Mouse (Mus musculus): ENCODE measurements around the gene Szt2. TPM values are rescaled to one million over a fixed set of nuclear protein-coding genes. Genes with fewer than 3 reads are reported as not detected.
A peak's percentile ranks its signal among the peaks of the same experiment; 100 is the strongest.

The Szt2 gene
- total RNA-seq (2021), result 10 to 100 TPM; 31.3 to 41.2 TPM

DNA sequence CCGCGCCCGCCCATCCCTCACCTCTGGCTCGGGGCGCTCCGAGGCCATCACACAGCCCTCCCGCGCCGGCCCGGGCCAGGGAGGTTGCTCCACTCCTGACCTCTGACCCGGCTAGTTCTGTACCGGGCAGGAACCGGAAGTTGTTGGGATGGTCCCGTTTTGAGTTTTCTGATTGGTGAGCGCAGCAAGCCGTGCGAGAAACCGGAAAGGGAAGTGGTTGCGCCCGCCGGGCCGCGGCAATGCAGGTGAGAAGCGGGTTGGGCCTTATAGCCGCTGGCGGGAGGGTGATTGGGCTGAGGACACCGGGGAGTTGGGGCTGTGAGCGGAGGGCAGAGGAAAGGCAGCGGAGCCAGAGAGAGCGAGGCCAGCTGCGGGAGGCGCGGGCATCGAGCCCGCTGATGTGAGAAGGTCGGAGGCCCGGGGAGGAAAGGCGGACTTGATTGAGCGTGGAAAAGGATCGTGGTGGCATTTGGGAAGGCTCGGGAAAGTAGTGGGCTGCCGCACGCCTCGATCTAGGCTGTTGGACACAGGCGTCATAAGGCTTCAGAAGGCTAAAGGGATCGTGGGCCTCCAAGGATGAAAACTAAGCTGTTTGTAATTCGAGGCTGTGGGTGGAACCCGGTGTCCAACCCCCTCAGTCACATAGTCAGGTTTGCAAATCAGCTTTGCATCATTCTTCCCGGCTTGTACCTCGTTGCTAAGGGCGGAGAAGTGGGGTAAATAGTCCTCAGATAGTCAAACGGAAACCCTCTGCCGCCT is at the start of gene Szt2, which contains the start of gene Med8:
Szt2 (minus strand) TSS at position 132 of the 759 bp plus-strand sequence.
Med8 (plus strand) TSS at position 196 of the 759 bp plus-strand sequence.
- DNase-seq (ENCODE audit: extremely low spot score in 1 of 2, low spot score in 1 of 2), result peak; percentile 74 to 82

DNA sequence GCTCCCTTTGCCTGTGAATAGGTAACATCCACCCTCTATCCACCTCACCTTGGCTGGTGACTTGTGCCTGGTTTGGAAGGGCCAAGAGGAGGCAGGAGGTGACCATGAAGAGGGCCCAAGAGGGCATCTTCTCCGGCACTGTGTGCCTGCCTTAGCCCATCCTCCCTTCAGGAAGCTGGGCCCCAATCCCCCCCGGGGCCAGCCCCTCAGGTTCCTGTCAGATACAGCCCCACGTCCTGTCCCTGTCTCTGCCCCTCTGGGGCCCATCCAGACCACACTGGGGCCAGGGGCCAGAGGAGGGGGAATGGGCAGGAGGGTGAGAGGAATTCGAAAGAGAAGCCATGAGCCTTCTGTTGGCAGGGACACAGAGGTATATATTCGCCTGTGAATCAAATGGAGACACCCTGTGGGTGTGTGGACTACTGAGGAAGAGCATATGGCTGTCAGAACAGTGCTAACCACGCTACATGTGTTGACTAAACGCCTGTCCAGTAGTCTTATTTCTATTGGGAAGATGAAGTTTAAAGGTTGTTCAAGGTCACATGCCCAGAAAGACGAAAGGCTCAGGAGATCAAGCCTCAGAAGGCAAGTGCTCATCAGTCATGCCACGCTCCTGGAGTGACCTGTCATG is 48.4 kb upstream of the Szt2 start, which contains the start of gene Mpl:
Mpl (minus strand) TSS at position 169 of the 631 bp plus-strand sequence.
- DNase-seq (ENCODE audit: extremely low spot score in 1 of 2, low spot score in 1 of 2), result no peak

DNA sequence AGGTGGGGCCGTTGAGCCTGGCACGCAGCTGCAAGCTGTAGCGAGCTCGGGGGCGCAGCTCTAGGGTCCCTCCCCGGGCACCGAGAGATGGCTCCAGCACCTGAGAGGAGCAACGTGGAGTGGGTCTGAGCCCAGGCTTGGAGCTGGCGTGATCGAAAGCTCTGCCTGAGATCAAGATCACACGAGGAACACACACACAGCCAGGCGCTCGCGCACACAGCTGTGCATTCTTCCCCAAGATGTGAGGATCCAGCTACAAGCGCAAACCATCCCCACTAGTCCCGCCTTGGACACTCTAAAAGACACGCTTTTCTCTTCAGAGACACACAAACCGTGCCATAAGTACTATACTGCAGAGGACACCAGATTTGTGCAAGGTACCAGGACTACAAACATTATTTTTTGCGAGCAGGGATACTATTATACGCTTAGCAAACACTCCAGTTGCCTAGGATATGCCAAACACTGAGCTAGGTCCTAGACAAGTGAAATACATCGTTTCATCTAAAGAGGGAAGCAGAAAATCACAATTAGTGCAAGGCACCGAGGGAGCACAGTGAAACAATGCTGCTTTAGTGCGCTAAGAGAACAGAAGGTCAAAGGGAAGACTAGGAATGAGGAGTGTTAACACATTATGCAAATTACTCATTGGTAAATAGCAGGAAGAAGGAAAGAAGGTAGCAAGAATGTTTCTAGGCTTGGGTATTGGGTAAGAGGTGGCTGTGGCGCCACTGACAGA is 37.5 kb upstream of the Szt2 start:
- DNase-seq (ENCODE audit: extremely low spot score in 1 of 2, low spot score in 1 of 2), result no peak

DNA sequence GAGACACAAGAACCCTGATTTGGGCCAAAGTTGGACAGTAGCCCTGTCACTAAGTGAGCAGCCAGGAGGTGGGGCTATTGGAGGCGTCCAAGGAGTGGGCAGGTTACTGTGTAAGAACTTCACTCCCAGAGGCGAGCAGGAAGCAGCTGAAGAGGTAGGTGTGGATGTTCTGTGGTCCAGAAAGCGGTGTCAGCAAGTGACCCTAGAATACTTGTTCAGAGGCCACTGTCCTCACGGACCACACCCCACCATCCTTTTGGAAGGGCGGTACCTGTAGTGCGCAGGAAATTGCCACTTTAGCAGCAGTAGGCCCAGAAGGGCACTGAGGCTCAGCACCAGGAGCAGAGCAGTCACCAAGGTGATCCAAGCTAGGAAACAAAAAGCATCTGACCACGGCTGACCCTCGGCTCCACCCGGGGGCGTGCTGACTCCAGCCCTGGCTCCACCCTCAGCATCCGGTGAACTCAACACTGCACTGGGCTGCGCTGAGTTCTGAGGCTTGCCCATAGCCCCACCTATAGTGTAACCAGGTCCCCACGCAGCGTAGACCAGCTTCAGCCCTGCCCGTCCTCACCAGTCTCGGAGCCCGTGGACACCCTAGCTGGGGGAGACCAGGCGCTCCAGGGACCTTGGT is 36.8 kb upstream of the Szt2 start:
- peak in 1 of 2 experiments; percentile 8 for DNase-seq (ENCODE audit: extremely low spot score in 1 of 2, low spot score in 1 of 2)

DNA sequence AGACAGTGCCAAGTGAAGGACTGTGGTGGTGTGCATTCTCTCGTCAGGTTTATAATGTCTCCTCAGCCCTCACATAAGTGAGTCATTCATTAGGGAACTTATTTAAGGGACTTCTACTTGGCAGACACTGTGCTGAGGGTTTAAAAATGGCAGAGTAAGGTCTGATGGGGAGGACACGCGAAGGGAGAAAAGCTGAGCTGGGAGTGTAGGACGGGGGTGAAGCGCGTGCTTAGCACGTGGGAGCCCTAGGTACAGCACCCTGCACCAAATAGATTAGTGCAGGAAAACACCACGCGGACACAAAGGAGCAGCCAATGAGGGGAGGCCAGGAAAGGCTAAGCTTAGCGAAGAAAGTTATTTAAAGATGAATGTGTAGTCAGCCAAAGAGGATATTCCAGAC is 36.0 kb upstream of the Szt2 start:
- DNase-seq (ENCODE audit: extremely low spot score in 1 of 2, low spot score in 1 of 2), result no peak

DNA sequence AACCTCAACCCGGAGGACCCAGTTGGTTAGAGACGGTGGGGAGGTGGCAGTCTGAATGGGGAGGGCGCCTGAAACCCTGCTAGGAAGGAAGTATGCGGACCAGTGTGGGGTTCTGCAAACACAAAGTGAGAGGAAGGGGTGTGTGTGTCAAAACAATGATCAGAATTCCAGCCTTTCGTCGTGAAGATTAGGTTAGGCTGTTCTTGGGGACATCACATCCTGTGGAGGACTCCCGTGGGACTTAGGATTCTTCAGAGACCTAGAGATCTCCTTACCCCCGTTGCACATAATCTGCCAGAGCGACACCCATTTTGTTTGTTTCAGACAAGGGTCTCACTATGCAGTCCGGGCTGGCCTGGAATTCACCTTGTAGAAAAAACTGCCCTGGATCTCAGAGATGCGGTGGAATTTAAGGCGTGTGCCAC is 28.8 kb upstream of the Szt2 start:
- DNase-seq (ENCODE audit: extremely low spot score in 1 of 2, low spot score in 1 of 2), result no peak

DNA sequence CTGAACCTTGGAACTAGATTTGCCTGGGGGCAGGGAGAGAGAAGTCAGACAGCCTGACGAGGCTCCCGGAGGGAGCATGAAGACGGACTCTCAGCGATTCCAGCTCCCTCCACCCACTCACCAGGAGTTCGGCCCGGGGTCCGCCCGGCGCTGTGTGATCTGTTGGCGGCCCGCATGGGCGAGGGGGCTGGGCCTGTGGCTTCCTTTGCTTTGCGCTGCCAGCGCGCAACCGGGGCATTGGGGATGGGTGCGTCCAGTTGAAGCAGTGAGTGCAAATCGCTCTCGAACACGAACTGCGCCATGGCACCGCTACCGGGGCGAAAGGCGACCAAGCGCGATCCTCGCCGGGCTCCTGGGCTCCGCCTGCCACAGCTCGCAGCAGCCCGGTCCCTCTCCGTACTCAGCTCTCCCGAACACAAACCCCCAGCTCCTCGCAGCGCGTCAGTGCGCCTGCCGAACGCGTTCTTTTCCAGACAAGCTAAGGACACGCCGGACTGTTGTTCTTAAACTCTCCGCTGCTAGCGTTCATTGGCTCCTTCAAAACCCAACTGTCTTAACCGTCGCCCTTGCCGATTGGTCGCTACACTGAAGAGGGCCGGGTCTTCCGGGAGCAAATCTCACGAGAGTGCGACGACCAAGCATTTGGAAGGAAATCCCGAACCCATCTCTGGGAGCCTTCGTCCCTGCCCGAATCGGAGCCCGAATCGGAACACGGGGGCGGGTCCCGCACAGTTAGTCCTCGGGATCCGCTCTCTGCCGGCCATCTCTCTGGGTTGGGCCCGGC is 27.9 kb upstream of the Szt2 start, which contains the start of gene Cdc20:
Cdc20 (minus strand) TSS at position 533 of the 784 bp plus-strand sequence.
- peak; percentile 65 to 68 for DNase-seq (ENCODE audit: extremely low spot score in 1 of 2, low spot score in 1 of 2)

DNA sequence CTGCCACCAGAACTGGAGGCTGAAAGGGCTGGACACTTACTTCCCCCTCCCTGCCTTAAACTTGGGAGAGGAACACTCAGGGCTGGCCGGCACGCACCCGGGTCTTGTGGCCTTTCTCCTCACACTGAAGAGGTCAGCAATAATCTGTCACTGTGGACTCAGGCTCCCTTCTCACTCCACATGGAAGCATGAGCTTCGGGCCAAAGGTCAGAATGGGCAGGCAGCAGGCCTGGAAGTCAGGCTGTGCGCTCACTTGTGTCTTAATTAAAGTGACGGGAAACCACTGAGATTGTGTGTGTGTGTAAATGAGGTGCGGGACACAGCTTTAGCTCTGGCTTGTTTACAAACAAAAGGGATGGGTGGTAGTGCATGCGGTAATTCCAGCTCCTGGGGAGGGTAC is 23.3 kb upstream of the Szt2 start:
- DNase-seq (ENCODE audit: extremely low spot score in 1 of 2, low spot score in 1 of 2), result no peak

DNA sequence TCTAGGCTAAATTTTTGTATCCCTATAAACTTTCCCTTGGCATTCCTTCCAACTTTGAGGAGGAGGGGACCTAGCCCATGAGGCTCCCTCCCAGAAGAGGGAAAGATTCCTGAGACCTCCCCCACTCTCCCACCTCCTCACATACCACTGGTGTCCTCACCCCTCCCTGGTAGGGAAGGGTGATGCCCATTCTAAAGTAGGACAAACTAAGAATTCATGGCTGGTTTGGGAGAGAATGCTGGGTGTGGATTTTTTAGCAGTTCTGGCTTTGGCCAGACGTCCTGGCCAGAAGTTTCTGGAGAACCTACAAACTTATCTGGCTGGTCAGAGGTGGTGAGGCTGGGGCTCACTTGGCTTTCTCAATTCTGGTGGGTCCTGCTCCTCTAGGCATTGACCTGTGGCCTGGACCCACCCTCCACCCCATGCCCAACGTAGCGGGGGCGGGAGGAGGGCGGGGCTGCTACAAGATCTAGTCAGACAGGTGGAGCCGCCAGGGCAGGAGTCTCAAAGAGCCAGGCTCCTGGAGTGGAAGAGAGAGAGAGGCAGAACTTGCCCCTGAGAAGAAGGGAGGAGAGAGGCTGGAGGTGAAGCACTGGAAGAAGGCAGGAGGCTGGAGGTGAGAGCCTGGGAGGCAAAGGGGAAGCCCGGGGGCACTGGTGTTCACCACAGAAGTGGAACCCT is 20.3 kb upstream of the Szt2 start:
- no peak for DNase-seq (ENCODE audit: extremely low spot score in 1 of 2, low spot score in 1 of 2)

DNA sequence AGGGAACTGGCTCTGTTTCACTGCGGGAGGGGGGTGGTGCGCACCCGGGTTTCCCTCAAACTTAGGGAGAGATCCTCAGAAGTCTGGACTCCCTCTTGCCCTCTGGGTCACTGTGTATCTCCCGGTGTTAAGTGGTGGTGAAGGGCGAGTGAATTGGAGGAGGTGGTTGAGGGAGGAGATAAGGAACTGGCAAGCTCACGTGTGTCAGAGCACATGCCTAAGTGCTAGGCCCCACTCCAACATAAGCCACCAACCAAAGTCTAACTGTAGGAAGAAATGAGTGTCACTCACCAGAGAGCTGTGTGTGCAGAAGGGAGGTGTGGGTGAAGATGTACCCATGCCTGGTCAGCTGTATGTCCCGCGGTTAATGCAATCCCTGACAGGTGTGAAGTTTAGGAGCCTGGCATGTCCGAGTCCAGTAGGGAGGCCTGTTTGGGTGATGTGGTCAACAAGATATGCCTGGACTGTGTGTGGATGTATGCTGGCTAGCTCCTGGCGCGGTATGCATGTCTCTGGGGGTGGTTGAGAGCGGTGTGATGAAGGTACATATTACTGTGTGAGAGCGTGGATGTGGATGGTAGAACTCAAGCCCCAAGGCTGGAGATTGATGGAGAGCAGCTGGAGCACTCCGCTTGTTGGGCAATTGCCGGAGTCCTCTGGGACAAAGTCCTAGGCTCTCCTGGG is 19.6 kb upstream of the Szt2 start:
- no peak for DNase-seq (ENCODE audit: extremely low spot score in 1 of 2, low spot score in 1 of 2)

DNA sequence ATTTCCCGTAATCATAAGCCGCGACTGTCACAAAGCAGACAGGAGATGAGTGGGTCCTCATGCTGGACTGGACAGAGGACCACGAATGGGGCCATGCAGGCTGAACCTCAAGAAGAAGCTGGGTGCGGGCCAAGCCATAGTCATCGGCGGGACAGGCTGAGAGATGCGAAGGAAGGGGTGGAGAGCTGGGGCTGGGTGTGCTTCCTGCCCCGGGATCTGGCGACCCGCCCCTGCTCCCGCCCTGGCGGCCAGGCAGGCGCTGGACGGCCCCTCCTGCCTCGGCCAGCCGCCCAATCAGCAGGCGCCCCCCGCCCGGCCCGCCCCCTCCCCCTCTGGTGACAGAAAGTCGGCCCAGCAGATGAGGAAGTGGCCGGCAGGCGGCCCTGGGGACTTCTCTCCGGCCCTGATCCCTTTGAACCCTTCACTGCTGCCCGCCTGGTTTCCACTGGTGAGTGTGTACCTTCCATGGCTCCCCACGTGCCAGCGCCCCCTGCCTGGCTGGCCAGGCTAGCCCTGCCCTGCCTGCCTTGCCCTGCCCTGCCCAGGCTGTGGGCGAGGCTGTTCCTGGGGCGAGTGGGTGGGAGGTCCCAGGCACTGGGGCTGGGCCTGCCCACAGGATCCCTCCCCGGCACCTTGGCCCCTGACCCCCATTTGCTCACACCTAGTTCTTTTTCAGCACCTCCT is 18.8 kb upstream of the Szt2 start, which contains the start of gene Elovl1:
Elovl1 (plus strand) TSS at position 326 of the 684 bp plus-strand sequence.
- DNase-seq (ENCODE audit: extremely low spot score in 1 of 2, low spot score in 1 of 2), result peak; percentile 45 to 54

DNA sequence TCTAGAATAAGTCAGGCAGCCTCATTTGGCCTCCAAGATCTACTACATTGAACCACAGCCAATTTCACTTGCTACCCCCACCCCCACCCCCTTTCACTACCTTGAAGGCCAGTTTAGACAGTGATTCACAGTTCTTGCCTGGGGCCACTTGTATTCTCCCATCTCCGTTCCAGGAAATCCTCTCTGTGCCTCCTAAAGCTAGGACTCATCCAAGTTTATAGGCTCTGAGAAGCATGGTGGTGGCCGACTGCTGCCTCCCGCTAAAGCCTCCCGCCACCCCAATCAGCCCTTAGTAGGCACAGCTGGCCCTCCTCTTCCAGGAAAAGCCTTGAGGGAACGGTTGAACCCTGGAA is 18.3 kb upstream of the Szt2 start:
- no peak for DNase-seq (ENCODE audit: extremely low spot score in 1 of 2, low spot score in 1 of 2)

DNA sequence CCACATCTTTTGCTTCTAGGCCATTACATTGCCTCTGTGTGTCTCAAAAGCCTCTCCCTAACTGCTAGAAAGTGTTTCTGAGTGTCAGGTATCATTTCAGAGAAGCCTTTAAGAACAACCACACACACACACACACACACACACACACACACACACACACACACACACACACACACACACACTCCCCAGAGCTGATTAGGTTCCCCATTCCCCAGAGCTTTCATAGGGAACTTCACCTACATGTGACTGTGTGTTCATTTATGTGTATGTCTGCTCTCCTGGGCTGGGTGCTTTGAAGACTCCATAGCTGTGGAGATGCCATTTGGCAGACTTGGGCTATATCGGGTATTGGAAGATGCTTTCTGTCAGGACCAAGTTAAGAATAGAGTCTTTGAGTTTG is 16.3 kb upstream of the Szt2 start:
- DNase-seq (ENCODE audit: extremely low spot score in 1 of 2, low spot score in 1 of 2), result no peak

DNA sequence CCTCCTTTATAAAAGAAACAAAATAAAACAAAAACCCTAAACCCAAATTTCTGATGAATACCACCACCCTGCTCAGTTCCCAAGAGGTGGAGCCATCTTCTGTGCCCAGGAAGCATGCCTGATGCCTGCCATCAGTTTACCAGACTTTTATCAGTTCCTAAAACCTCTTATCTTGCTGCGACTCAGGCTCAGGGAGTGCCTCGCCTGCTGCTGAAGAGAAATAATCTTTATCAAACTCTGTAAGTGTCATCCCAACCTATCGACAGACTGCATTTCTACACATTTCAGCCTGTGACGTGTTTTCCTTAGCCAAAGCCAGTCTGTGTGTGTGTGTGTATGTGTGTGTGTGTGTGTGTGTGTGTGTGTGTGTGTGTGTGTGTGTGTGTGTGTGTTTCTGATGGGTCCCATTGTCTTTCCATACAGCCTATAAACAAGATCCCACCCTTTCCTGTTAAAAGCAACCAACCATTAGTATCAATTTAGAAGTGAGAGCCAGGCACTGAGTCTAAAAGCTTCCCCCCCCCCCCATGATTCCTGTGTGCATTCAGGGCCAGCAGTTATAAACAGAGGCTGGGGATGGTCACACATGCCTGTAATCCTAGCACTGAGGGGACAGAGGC is 15.6 kb upstream of the Szt2 start:
- DNase-seq (ENCODE audit: extremely low spot score in 1 of 2, low spot score in 1 of 2), result no peak

DNA sequence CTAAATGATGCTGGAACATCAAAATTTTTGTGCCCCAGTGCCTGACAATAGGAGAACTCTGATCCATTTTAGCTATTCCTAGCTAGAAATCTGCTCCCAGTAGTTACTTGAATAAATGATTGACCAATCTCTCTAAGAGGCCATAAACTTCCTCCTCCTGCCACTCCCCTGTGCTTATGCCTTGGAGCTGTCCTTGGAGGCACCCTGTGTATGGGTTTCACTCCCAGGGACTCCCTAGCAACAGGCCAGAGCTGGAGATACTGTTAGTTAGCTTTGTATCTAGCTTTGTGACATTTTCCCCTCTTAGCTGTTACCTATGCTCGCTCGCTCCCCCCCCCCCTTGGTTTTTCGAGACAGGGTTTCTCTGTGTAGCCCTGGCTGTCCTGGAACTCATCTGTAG is 12.3 kb upstream of the Szt2 start:
- no peak for DNase-seq (ENCODE audit: extremely low spot score in 1 of 2, low spot score in 1 of 2)

DNA sequence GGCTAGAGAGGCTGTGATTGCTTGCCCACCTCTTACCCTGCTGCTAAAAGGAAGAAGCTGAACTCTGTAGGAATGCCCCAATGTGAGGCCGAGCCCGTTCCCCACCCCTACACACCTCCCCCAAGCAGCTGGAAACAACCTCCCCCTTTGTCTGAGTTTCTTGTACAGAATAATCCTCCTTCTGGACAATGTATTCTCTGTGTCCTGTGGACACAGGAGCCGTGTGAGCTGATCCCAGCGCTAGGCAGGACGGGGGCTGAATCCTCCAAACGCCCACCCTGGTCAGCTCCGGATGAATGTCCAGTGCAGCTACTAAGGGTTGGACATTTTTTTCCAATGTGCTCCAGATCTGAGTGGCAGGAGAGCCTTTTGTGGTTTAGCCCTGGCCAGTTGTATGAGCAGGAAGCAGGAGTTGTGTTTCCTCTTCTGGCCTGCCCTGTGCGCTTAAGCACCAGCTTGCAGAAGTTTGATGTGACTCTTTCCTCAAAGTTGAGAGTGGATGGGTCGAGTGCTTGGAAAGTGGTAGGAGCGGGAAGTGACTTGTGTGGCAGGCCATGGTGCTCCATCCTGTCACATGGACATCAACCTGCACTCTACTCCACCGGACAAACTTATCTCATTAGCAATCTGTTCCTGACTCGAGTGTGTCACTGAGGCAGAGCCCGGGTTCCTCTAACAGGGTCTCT is 8.2 kb upstream of the Szt2 start:
- DNase-seq (ENCODE audit: extremely low spot score in 1 of 2, low spot score in 1 of 2), result no peak

DNA sequence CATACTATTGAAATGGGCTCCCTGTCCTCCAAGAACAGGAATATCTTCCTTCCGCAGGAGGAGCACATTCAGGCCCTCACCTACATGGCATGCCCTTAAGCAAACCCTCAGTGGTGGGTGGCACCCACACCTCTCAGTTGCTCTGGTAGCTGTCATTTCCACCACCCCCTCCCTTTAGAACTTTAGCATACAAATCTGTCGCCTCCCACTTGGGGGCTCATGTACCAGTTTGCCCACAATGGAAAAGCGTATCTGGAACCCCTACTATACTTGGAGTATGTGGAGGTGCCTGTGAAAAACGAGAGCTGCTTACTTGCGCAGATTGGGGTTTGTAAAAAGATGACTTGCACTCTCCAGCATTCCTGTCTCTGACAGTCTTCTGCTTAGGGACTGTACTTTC is 7.3 kb upstream of the Szt2 start:
- no peak for DNase-seq (ENCODE audit: extremely low spot score in 1 of 2, low spot score in 1 of 2)
